Mouse (Mus musculus) brain, embryonic 14.5 days (tissue): Measurements from ENCODE around the gene 9330182L06Rik.

Experiments
- CTCF ChIP-seq: fragments of 200-500 bp; IDR thresholded peaks from 2 replicates; pipeline ENCODE4 v1.5.1; 2012; ENCODE audit warnings: inconsistent platforms, mild to moderate bottlenecking, moderate library complexity, borderline replicate concordance; ENCODE audit not compliant: insufficient read depth, insufficient read length; ENCODE audit errors: extremely low read depth
- POLR2A ChIP-seq: fragments of 200-500 bp; IDR thresholded peaks from 2 replicates; pipeline ENCODE4 v1.6.1; 2012; ENCODE audit warnings: mild to moderate bottlenecking, inconsistent platforms, borderline replicate concordance; ENCODE audit not compliant: poor library complexity, insufficient read depth, insufficient read length, severe bottlenecking; ENCODE audit errors: extremely low read depth

DNA sequence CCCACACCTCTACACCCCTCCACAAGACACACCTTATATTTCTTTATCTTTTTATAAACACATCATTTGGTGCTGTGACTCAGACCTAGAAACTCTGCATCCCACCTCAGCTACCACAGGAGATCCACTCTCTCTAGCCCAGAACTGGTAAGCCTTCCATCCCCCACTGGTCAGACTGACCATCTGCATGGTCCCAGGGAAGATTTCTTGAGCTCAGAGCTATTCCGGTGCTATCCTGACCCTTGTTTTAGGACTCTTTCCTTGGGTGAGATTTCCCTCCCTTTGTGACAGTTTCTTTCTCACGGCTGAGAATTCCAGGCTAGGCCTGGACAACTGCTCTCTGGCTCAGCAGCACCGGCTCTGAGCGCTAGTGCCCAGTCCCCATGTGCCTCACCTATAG lies 231.3 kb downstream of the 9330182L06Rik start:
- TF ChIP-seq CTCF (no peak), POLR2A (no peak)
